Mouse (Mus musculus) effector memory CD4-positive, alpha-beta T cell, adult 5 months (primary cell): ENCODE results near the gene Klk6. TPM values are rescaled to one million over a fixed set of nuclear protein-coding genes. Genes with fewer than 3 reads are reported as not detected.

Experiments
- polyA plus RNA-seq: library from polyadenylated mRNA; unstranded; fragments of 100-300 nt; shearing (Covaris generic); gene quantifications from one replicate; pipeline ENCODE4 v1.2.1, GENCODE M21; 2017

Gene Klk6
- not detected for polyA plus RNA-seq

GRCm38 (mm10) chr7:43824199-43824598 is at the start of gene Klk6:
Gene Klk6, plus strand, starts transcription at chr7:43824499.

DNA sequence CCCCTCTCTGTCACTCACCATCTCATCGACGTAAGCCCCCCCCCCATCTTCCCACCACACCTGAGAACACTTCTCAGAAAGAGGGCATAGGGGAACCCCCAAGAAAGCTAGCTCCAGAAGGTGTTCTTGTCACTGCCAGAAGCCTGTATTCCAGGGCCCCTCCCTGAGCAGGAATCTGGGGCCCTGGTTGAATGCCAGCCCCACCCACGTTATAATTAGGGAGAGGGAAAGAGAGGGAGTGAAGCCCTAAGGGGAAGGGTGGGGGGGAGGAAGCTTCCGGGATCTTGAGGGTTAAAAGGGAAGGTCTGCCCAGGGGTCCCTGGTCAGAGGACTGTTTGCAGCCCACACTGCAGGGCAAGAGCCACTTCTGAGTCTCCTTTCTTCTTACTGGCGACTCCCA is 43.6 kb upstream of the Klk6 start, which contains the start of gene Klk10:
Gene Klk10, plus strand, starts transcription at position 290 of the 400 bp plus-strand sequence.

GRCm38 (mm10) chr7:43791591-43791990 is 32.7 kb upstream of the Klk6 start, which contains the start of gene Klk9:
Gene Klk9, plus strand, starts transcription at chr7:43791891.

GRCm38 (mm10) chr7:43797333-43797769 is 26.9 kb upstream of the Klk6 start, which contains the start of gene Klk8:
Gene Klk8, plus strand, starts transcription at chr7:43797577.

DNA sequence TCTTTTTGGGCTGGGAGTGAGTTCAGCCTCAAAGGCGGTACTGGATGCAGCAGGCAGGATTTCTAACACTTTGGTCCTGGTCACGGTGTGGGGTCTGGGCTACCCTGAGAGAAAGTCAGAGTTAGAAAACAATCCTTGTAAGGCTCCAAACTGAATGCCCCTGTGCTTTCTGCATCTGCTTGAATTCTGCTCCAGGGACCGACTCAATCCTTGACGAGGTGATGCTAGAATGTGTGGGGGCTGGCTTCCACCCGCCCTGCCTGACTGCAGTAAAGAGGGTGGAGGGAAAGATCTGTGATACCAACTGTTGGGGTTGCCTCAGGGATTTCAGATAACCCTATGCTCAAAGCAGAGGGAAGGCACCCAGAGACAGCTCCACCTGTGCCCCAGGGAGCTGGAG is 13.3 kb upstream of the Klk6 start, which contains the start of gene Klk7:
Gene Klk7, plus strand, starts transcription at position 301 of the 400 bp plus-strand sequence.

DNA sequence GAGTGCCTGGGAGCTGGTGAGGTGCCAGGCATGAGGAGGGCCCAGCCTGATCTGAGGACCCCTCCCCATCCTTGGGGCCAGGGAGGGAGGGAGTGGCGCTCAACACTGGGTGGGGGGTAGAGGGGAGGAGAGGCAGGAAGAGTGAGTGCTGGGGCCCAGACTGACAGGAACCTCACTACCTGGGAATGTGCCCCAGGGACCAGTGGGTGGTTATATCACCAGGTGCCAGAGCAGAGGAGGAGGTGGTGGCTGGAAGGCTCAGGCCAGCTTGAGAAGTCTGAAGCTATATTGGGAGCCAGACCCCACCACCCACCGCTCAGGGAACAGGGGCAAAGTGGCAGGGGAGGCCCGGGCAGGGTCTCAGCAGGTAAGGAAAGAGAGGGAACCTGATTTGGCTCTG is 17.4 kb downstream of the Klk6 start, which contains the start of gene Klk5:
Gene Klk5, plus strand, starts transcription at position 271 of the 400 bp plus-strand sequence.

GRCm38 (mm10) chr7:43880912-43881311 is 56.6 kb downstream of the Klk6 start, which contains the start of gene Klk4:
Gene Klk4, plus strand, starts transcription at chr7:43881160.

Other genes starting within 250 kb of the Klk6 start
- 4.0 TPM for gene Zfp719, start 244.9 kb upstream of the Klk6 start, polyA plus RNA-seq
- gene Zfp819, start 217.3 kb upstream of the Klk6 start, polyA plus RNA-seq = not detected
- not detected for gene Ceacam18, start 189.8 kb upstream of the Klk6 start, polyA plus RNA-seq
- 0.34 TPM for gene Siglece, start 164.3 kb upstream of the Klk6 start, polyA plus RNA-seq
- gene Ctu1, start 152.5 kb upstream of the Klk6 start, polyA plus RNA-seq = 4.2 TPM
- gene Klk14, start 134.1 kb upstream of the Klk6 start, polyA plus RNA-seq = not detected
- gene Klk13, start 111.9 kb upstream of the Klk6 start, polyA plus RNA-seq = not detected
- gene Klk12, start 55.6 kb upstream of the Klk6 start, polyA plus RNA-seq = not detected
- not detected for gene Klk11, start 49.9 kb upstream of the Klk6 start, polyA plus RNA-seq
- gene Klk10, start 43.5 kb upstream of the Klk6 start, polyA plus RNA-seq = not detected
- gene Klk9, start 32.6 kb upstream of the Klk6 start, polyA plus RNA-seq = not detected
- 48.5 TPM for gene Klk8, start 26.9 kb upstream of the Klk6 start, polyA plus RNA-seq
- gene Klk7, start 13.2 kb upstream of the Klk6 start, polyA plus RNA-seq = not detected
- gene Klk5, start 17.5 kb downstream of the Klk6 start, polyA plus RNA-seq = not detected
- gene Klk4, start 56.7 kb downstream of the Klk6 start, polyA plus RNA-seq = not detected
- not detected for gene Klk15, start 109.2 kb downstream of the Klk6 start, polyA plus RNA-seq
- not detected for gene Klk1b8, start 126.2 kb downstream of the Klk6 start, polyA plus RNA-seq
- gene Klk1b1, start 142.3 kb downstream of the Klk6 start, polyA plus RNA-seq = not detected
- gene Klk1b9, start 151.6 kb downstream of the Klk6 start, polyA plus RNA-seq = not detected
- gene Klk1b11, start 171.4 kb downstream of the Klk6 start, polyA plus RNA-seq = not detected
- not detected for gene Klk1b26, start 187.7 kb downstream of the Klk6 start, polyA plus RNA-seq
- gene Klk1b27, start 227.8 kb downstream of the Klk6 start, polyA plus RNA-seq = not detected